Mouse (Mus musculus) gastrocnemius, adult 8-10 months (tissue): Measurements from ENCODE around the gene Rab11fip3. TPM values are rescaled to one million over a fixed set of nuclear protein-coding genes. Genes with fewer than 3 reads are reported as not detected.
"Not testable (repeated sequence)": the region's sequence is repeated elsewhere in the genome, so short reads cannot be mapped to it uniquely, and the experiment has no call there.

Source experiments
- DNase-seq, 2 experiments: peaks; one replicate each; pipeline ENCODE4 v3.0.0; 2022; ENCODE audit warnings: low spot score in 2 of 2
- total RNA-seq, 4 experiments: library from RNA; stranded (reverse); gene quantifications; 2 replicates each; pipeline ENCODE4 v1.2.4; 2022

Rab11fip3 gene
- total RNA-seq, 4 experiments from 2014 or later = 71.4 to 85.9 (median 78.5) TPM

GRCm38 (mm10) chr17:26040711-26041110 is 28.6 kb downstream of the Rab11fip3 start:
- DNase-seq = not testable (repeated sequence)

GRCm38 (mm10) chr17:26032037-26032436 is 37.3 kb downstream of the Rab11fip3 start:
- no peak for DNase-seq

GRCm38 (mm10) chr17:26031583-26031982 is 37.8 kb downstream of the Rab11fip3 start:
- no peak for DNase-seq

- DNase-seq = no peak
Measured at GRCm38 (mm10) chr17:26028261-26028660, 41.1 kb downstream of the Rab11fip3 start.

GRCm38 (mm10) chr17:26024674-26025073 is 44.7 kb downstream of the Rab11fip3 start:
- no peak for DNase-seq

GRCm38 (mm10) chr17:26023966-26024365 is 45.4 kb downstream of the Rab11fip3 start:
- no peak for DNase-seq

GRCm38 (mm10) chr17:26023181-26023580 is 46.2 kb downstream of the Rab11fip3 start:
- DNase-seq = no peak

- no peak for DNase-seq
Measured at GRCm38 (mm10) chr17:26021728-26022341, 47.5 kb downstream of the Rab11fip3 start.

GRCm38 (mm10) chr17:26020848-26021347 is 48.5 kb downstream of the Rab11fip3 start:
- no peak for DNase-seq

- DNase-seq = no peak
Measured at GRCm38 (mm10) chr17:26018388-26018787, 51.0 kb downstream of the Rab11fip3 start.

GRCm38 (mm10) chr17:26017949-26018348 is 51.4 kb downstream of the Rab11fip3 start:
- peak in 1 of 2 experiments; percentile 58 for DNase-seq

- DNase-seq = no peak
Measured at GRCm38 (mm10) chr17:26017021-26017420, 52.3 kb downstream of the Rab11fip3 start.

- no peak for DNase-seq
Measured at GRCm38 (mm10) chr17:26013711-26014110, 55.6 kb downstream of the Rab11fip3 start.

GRCm38 (mm10) chr17:26011841-26012460 is 57.4 kb downstream of the Rab11fip3 start:
- peak; percentile 64 to 72 for DNase-seq

- peak; percentile 58 to 59 for DNase-seq
Measured at GRCm38 (mm10) chr17:26009540-26009939, 59.8 kb downstream of the Rab11fip3 start.

GRCm38 (mm10) chr17:26008787-26009186 is 60.6 kb downstream of the Rab11fip3 start:
- no peak for DNase-seq

GRCm38 (mm10) chr17:26008331-26008730 is 61.0 kb downstream of the Rab11fip3 start:
- no peak for DNase-seq

- no peak for DNase-seq
Measured at GRCm38 (mm10) chr17:26007646-26008045, 61.7 kb downstream of the Rab11fip3 start.

GRCm38 (mm10) chr17:26005731-26006450 is 63.5 kb downstream of the Rab11fip3 start:
- DNase-seq = no peak

- DNase-seq = no peak
Measured at GRCm38 (mm10) chr17:26004711-26005110, 64.6 kb downstream of the Rab11fip3 start.

- no peak for DNase-seq
Measured at GRCm38 (mm10) chr17:26003864-26004263, 65.5 kb downstream of the Rab11fip3 start.

GRCm38 (mm10) chr17:25998425-25998824 is 70.9 kb downstream of the Rab11fip3 start:
- DNase-seq = no peak
